Mouse (Mus musculus) lung, postnatal 36 days (tissue): ENCODE measurements around the gene Fam118a.
A peak's percentile ranks its signal among the peaks of the same experiment; 100 is the strongest.
"Not testable (repeated sequence)": the region's sequence is repeated elsewhere in the genome, so short reads cannot be mapped to it uniquely, and the experiment has no call there.

ENCODE experiments used
- DNase-seq: peaks from one replicate; pipeline ENCODE4 v3.0.0; 2022; ENCODE audit warnings: mixed read lengths

Fam118a gene

GRCm38 (mm10) chr15:85028648-85029047, at the start of gene Fam118a:
Fam118a (plus strand) TSS chr15:85028948.
- not testable (repeated sequence) for DNase-seq

GRCm38 (mm10) chr15:84981609-84982313, 47.0 kb upstream of the Fam118a start:
- peak; percentile 50 for DNase-seq

- DNase-seq, result peak; percentile 20
Observed at GRCm38 (mm10) chr15:84982888-84983287, 45.9 kb upstream of the Fam118a start.

GRCm38 (mm10) chr15:84983721-84984120, 45.0 kb upstream of the Fam118a start:
- DNase-seq, result no peak

GRCm38 (mm10) chr15:84985516-84986160, 43.1 kb upstream of the Fam118a start:
- DNase-seq, result peak; percentile 34

GRCm38 (mm10) chr15:84986171-84987019, 42.4 kb upstream of the Fam118a start:
- DNase-seq, result peak; percentile 39

- peak; percentile 36 for DNase-seq
Observed at GRCm38 (mm10) chr15:84987020-84987815, 41.5 kb upstream of the Fam118a start.

GRCm38 (mm10) chr15:84987874-84988825, 40.6 kb upstream of the Fam118a start, which contains the start of gene 5031439G07Rik:
5031439G07Rik (minus strand) TSS chr15:84988551.
- peak; percentile 97 for DNase-seq

- no peak for DNase-seq
Observed at GRCm38 (mm10) chr15:84989098-84989497, 39.6 kb upstream of the Fam118a start.

- DNase-seq, result no peak
Observed at GRCm38 (mm10) chr15:84989771-84990170, 39.0 kb upstream of the Fam118a start.

GRCm38 (mm10) chr15:84994498-84994897, 34.2 kb upstream of the Fam118a start:
- DNase-seq, result peak; percentile 23

GRCm38 (mm10) chr15:84995041-84995440, 33.7 kb upstream of the Fam118a start:
- DNase-seq, result peak; percentile 39

- peak; percentile 75 for DNase-seq
Observed at GRCm38 (mm10) chr15:84995967-84996366, 32.8 kb upstream of the Fam118a start.

- DNase-seq, result no peak
Observed at GRCm38 (mm10) chr15:84997768-84998454, 30.8 kb upstream of the Fam118a start.

- no peak for DNase-seq
Observed at GRCm38 (mm10) chr15:84999911-85000310, 28.8 kb upstream of the Fam118a start.

GRCm38 (mm10) chr15:85000984-85001982, 27.5 kb upstream of the Fam118a start:
- peak; percentile 87 for DNase-seq

GRCm38 (mm10) chr15:85009666-85010065, 19.1 kb upstream of the Fam118a start:
- DNase-seq, result no peak

GRCm38 (mm10) chr15:85011895-85012661, 16.7 kb upstream of the Fam118a start:
- peak; percentile 21 for DNase-seq
